In the genomic region with DNA sequence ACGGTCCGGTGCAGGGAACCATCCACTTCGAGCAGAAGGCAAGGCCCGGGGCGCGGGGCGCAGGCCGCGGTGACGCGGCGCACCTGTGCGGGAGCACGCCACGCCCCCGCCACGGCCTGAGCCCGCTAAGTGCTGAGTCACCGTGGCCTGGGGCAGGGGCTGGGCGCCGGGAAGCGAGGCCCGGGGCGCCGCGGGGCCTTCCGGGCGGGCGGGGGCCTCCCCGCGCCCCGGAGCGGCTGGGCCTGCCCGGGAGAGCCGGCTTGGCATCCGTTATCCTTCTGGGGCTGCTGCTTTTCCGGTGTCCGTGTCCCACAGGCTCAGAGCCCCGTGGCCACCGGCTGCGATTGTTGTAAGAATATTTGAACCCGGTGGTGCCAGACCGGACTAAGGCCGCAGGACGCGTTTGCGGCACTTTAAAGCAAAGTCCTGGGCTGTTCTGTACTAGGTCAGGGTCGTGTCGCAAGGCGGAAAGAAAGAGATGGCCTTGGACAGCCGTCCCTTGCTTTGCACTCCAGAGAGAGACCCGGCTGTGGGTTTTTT, we compare ENCODE assay signal across 8 mouse cellular contexts. TPM values are rescaled to one million over a fixed set of nuclear protein-coding genes. Genes with fewer than 3 reads are reported as not detected.
DNase-seq lines count a peak whose midpoint lies in the region; ATAC-seq and TF ChIP-seq lines count a peak whose summit lies in the region.

No protein-coding gene starts in this region.

- H3K4me1 ChIP-seq in erythroblast, embryonic 14.5 days (ENCODE audit: control insufficient read depth) = peaks cover 55% of the 10 kb centered on the region
- peaks cover 32% of the 10 kb centered on the region for H3K4me1 ChIP-seq in hindbrain, embryonic 13.5 days (replicated peaks)
- H3K4me1 ChIP-seq in liver, embryonic 15.5 days (replicated peaks) = peaks cover 64% of the 10 kb centered on the region
- H3K4me1 ChIP-seq in olfactory bulb, adult 2 months (ENCODE audit: control insufficient read depth, insufficient read depth, low read length) = peaks cover 5% of the 10 kb centered on the region

- no peak for TF ChIP-seq POLR2A in olfactory bulb, adult 2 months (IDR thresholded peaks at IDR 0.05; ENCODE audit: insufficient read depth, low read depth, low read length)

- peak overlapping the region; percentile 81 for H3K4me2 ChIP-seq in hindbrain, embryonic 13.5 days
- H3K4me2 ChIP-seq in liver, embryonic 15.5 days = peak overlapping the region; percentile 93

- peak overlapping the region; percentile 94 for H3K27ac ChIP-seq in left cerebral cortex, adult 2 months
- peak overlapping the region; percentile 92 for H3K27ac ChIP-seq in hindbrain, embryonic 13.5 days
- peak overlapping the region; percentile 92 for H3K27ac ChIP-seq in liver, embryonic 15.5 days (replicated peaks)
- peak overlapping the region; percentile 80 for H3K27ac ChIP-seq in olfactory bulb, adult 2 months (ENCODE audit: insufficient read depth, low read depth, low read length)

- ATAC-seq in hindbrain, embryonic 13.5 days (ENCODE audit: low FRiP score) = peak; percentile 87
- peak; percentile 83 for ATAC-seq in liver, embryonic 15.5 days (ENCODE audit: insufficient read depth)

- under 1% methylated on average over 36 of the region's 52 CpGs for WGBS in hindbrain, embryonic 13.5 days
- WGBS in liver, embryonic 15.5 days (ENCODE audit: insufficient replicate concordance) = under 1% methylated on average over 52 of the region's 52 CpGs
- WGBS in olfactory bulb, adult 2 months = under 1% methylated on average over 52 of the region's 52 CpGs

- intact Hi-C loops in left cerebral cortex, adult 2 months (cut with DNase I) = loop anchor here (2.0 kb wide), 1 partner anchor 62 kb away; no protein-coding TSS in a partner anchor
- intact Hi-C loops in left cerebral cortex, postnatal 4 days (cut with DNase I) = no loop called here

- H3K9ac ChIP-seq in hindbrain, embryonic 13.5 days = peak overlapping the region; percentile 89
- peak overlapping the region; percentile 89 for H3K9ac ChIP-seq in liver, embryonic 15.5 days

- H3K9me3 ChIP-seq in erythroblast, embryonic 14.5 days (ENCODE audit: control insufficient read depth, low read length) = no peaks in the 10 kb centered on the region
- no peaks in the 10 kb centered on the region for H3K9me3 ChIP-seq in hindbrain, embryonic 13.5 days
- no peaks in the 10 kb centered on the region for H3K9me3 ChIP-seq in liver, embryonic 15.5 days (replicated peaks)

- DNase-seq in left cerebral cortex, adult 2 months (ENCODE audit: extremely low spot score in 1 of 2, low spot score in 2 of 2) = peak in 1 of 2 experiments; percentile 34
- DNase-seq in left cerebral cortex, postnatal 4 days = no peak
- DNase-seq in adipocyte (ENCODE audit: low spot score) = peak; percentile 64
- no peak for DNase-seq in Muller cell, postnatal 12 days (ENCODE audit: inconsistent ontology term)

- H3K27me3 ChIP-seq in erythroblast, embryonic 14.5 days (ENCODE audit: control insufficient read depth) = no peaks in the 10 kb centered on the region
- H3K27me3 ChIP-seq in hindbrain, embryonic 13.5 days = no peaks in the 10 kb centered on the region
- no peaks in the 10 kb centered on the region for H3K27me3 ChIP-seq in liver, embryonic 15.5 days

- H3K36me3 ChIP-seq in erythroblast, embryonic 14.5 days (ENCODE audit: control insufficient read depth) = peaks cover 38% of the 10 kb centered on the region
- peaks cover 24% of the 10 kb centered on the region for H3K36me3 ChIP-seq in hindbrain, embryonic 13.5 days
- peaks cover 37% of the 10 kb centered on the region for H3K36me3 ChIP-seq in liver, embryonic 15.5 days (replicated peaks)

- H3K4me3 ChIP-seq in left cerebral cortex, adult 2 months = peak overlapping the region; percentile 68
- peak overlapping the region; percentile 96 for H3K4me3 ChIP-seq in erythroblast, embryonic 14.5 days (replicated peaks)
- peak overlapping the region; percentile 92 for H3K4me3 ChIP-seq in hindbrain, embryonic 13.5 days
- peak overlapping the region; percentile 91 for H3K4me3 ChIP-seq in liver, embryonic 15.5 days (replicated peaks)
- H3K4me3 ChIP-seq in olfactory bulb, adult 2 months (ENCODE audit: insufficient read depth, low read depth, low read length) = peak overlapping the region; percentile 87

- no peak for TF ChIP-seq CTCF in left cerebral cortex, adult 2 months (IDR thresholded peaks at IDR 0.05)
- TF ChIP-seq CTCF in olfactory bulb, adult 2 months (IDR thresholded peaks at IDR 0.05; ENCODE audit: insufficient read depth, low read depth, low read length) = 0 out of 2 replicates have a peak, but pooled peaks have one; percentile 4

RNA-seq across cellular contexts. Expression of a gene that starts 0.4 kb away (rescaled TPM):
- total RNA-seq in left cerebral cortex, adult 2 months (2021) = 100 to 1,000 TPM; 411 TPM
- 100 to 1,000 TPM; 360 to 383 TPM for total RNA-seq in left cerebral cortex, postnatal 4 days (2021)
- 87.1 and 109 TPM in 2 replicates for polyA plus RNA-seq in erythroblast, embryonic 14.5 days (2012)
- polyA plus RNA-seq in hindbrain, embryonic 13.5 days (2015; fragmentation: Nextera tagmentation; extraction: Ambion mirVana) = 902 and 920 TPM in 2 replicates
- polyA plus RNA-seq in liver, embryonic 15.5 days (2015; fragmentation: Nextera tagmentation; extraction: Ambion mirVana) = 982 and 1,104 TPM in 2 replicates
- 497 and 750 TPM in 2 replicates for polyA plus RNA-seq in olfactory bulb, adult 2 months (2012; ENCODE audit: insufficient read depth, insufficient read length, low replicate concordance, missing spikeins)
